Mouse (Mus musculus) liver, adult (tissue): Measurements from ENCODE around the gene Wdr53.

ENCODE experiments used
- GATA4 ChIP-seq: IDR thresholded peaks from 2 replicates; pipeline ENCODE4 v1.6.1; 2014; ENCODE audit warnings: mild to moderate bottlenecking, low read length; ENCODE audit not compliant: insufficient replicate concordance

Gene Wdr53

GRCm38 (mm10) chr16:32275830-32276229 is 28.8 kb downstream of the Wdr53 start:
- TF ChIP-seq GATA4: no peak

- no peak for TF ChIP-seq GATA4
Observed at GRCm38 (mm10) chr16:32277308-32278256, 30.6 kb downstream of the Wdr53 start, which contains the start of gene Rnf168. Rnf168 (plus strand) TSS chr16:32277459.

DNA sequence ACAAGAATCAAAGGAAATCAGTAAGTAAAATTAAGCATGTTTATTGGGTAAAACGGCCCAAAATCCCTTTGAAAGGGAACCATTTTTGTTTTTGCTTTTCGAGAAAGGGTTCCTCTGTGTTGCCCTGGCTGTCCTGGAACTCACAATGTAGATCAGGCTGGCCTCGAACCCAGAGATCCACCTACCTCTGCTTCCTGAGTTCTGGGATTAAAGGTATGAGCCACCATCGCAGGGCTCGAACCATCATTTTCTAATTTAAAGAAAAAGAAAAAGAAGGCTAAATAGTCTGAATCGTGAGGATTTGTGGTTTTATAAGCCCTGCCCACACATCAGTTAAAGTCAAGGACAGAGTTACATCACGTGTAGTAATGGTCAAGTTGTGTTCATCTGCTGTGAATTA is 31.4 kb downstream of the Wdr53 start:
- no peak for TF ChIP-seq GATA4

- no peak for TF ChIP-seq GATA4
Observed at GRCm38 (mm10) chr16:32280211-32280610, 33.2 kb downstream of the Wdr53 start.

DNA sequence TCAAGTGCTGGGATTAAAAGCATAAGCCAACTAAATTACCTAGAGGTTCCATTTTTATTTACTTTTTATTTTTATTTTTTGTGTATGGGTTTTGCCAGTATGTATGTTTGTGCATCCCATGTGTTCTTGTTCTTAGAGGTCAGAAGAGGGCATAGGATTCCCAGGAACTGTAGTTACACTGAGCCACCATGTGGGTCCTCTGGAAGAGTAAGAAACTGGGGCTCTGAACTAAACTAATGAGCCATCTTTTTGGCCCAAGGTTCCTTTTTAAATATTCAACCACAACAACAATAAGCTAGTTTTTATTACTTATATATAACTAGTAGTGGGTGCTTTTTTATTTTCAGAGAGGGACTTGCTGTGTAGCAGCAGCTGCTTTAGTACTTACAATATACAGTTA is 35.6 kb downstream of the Wdr53 start:
- no peak for TF ChIP-seq GATA4

GRCm38 (mm10) chr16:32291821-32292220 is 44.8 kb downstream of the Wdr53 start:
- no peak for TF ChIP-seq GATA4

DNA sequence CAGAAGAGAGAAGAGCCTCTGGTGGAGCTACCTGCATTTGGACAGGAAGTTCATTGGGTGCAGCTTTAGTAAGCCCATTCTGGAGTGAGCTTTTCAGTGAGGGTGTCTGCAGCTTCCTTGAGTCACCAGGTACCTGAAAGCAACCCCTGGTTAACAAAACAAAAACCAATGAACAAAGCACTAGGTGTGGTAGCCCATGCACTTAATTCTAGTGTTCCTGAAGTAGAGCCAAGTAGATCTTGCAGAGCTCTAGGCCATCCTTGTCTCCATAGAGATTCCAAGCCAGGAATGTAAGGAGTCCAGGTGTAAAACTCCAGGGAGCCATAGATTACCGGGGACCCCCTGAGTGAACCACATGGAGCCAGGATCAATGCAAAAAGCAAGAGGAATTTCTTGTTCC is 56.0 kb downstream of the Wdr53 start:
- TF ChIP-seq GATA4: no peak

- no peak for TF ChIP-seq GATA4
Observed at GRCm38 (mm10) chr16:32303886-32304285, 56.9 kb downstream of the Wdr53 start.
